Mouse (Mus musculus) small intestine, adult 2 months (tissue): ENCODE measurements around the gene Map1s.

Experiments
- CTCF ChIP-seq: fragments of 200-500 bp; IDR thresholded peaks from 2 replicates; pipeline ENCODE4 v1.5.1; 2012; ENCODE audit warnings: low read depth, mild to moderate bottlenecking, control low read depth, inconsistent platforms, low read length, moderate library complexity, mixed read lengths; ENCODE audit not compliant: insufficient replicate concordance, insufficient read length; ENCODE audit errors: extremely low read depth
- POLR2A ChIP-seq: fragments of 200-500 bp; IDR thresholded peaks from 2 replicates; pipeline ENCODE4 v1.6.1; 2012; ENCODE audit warnings: low read depth, mild to moderate bottlenecking, control low read depth, inconsistent platforms, low read length, moderate library complexity

DNA sequence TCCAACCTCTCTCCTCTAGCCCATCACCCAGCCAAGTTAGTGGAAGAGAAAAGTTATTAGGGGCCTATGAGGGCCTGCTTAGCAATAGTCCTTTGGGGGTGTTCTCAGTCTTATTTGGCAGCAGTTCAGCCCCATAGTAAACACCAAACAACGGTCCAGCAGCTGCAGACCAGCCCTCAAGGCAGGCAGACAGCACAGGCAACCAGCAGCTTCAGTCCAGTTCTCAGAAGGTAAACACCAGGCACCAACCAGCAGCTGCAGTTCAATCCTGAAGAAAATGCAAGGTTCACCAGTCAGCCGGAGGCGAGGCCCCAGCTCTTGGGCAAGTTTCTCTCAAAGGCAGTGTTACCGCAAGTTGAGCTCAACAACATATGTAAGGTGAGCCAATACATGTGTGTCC lies 27.3 kb downstream of the Map1s start:
- TF ChIP-seq POLR2A = no peak
- no peak for TF ChIP-seq CTCF
